Mouse (Mus musculus) CH12.LX (cell line): ENCODE results near the gene Bsn. TPM values are rescaled to one million over a fixed set of nuclear protein-coding genes. Genes with fewer than 3 reads are reported as not detected.

Experiments used
- DNase-seq: peaks from one replicate; pipeline ENCODE4 v3.0.0-alpha.2; 2013; ENCODE audit errors: extremely low read depth
- H3K27ac ChIP-seq: 2 replicates; pipeline ENCODE4 v1.5.1; 2012; ENCODE audit warnings: low read depth, mild to moderate bottlenecking, control low read depth, moderate library complexity; ENCODE audit not compliant: insufficient read depth
- H3K27me3 ChIP-seq: replicated peaks from 2 replicates; pipeline ENCODE3; 2012; ENCODE audit warnings: inconsistent platforms
- H3K36me3 ChIP-seq, 2 experiments: replicated peaks in 1 of 2; 2 replicates each; pipeline versions ENCODE3 to v1.6.1; 2012; ENCODE audit warnings: inconsistent platforms in 1 of 2, low read length in 1 of 2, mild to moderate bottlenecking in 1 of 2, mixed read lengths in 1 of 2, moderate library complexity in 1 of 2; ENCODE audit not compliant: control insufficient read depth in 1 of 2, insufficient read depth in 1 of 2
- H3K4me1 ChIP-seq, 2 experiments: 2 replicates each; pipeline ENCODE4 v1.6.1; 2012; ENCODE audit warnings: inconsistent platforms in 1 of 2, moderate library complexity in 1 of 2; ENCODE audit not compliant: insufficient read depth in 2 of 2, control insufficient read depth in 1 of 2
- H3K4me2 ChIP-seq: 2 replicates; pipeline ENCODE4 v1.6.1; 2012; ENCODE audit warnings: low read depth, mild to moderate bottlenecking, control low read depth; ENCODE audit not compliant: poor library complexity, insufficient read depth, severe bottlenecking
- H3K4me3 ChIP-seq, 3 experiments: fragments of 150-350 bp in 1 of 3; sonication (generic) in 1 of 3; replicated peaks in 1 of 3; 2 replicates each; pipeline versions ENCODE3 to v1.5.1; 2011 to 2012; ENCODE audit warnings: low read depth in 2 of 3, low read length in 2 of 3, mild to moderate bottlenecking in 2 of 3, moderate library complexity in 2 of 3, control low read depth in 1 of 3, improper control_type of control experiment in 1 of 3, inconsistent platforms in 1 of 3, mixed read lengths in 1 of 3; ENCODE audit not compliant: poor library complexity in 1 of 3
- H3K79me2 ChIP-seq: replicated peaks from 2 replicates; pipeline ENCODE4 v1.6.1; 2012; ENCODE audit warnings: mild to moderate bottlenecking, moderate library complexity; ENCODE audit not compliant: control insufficient read depth, poor library complexity, insufficient read depth, severe bottlenecking; ENCODE audit errors: extremely low read depth
- H3K9ac ChIP-seq: 2 replicates; pipeline ENCODE4 v1.6.1; 2012; ENCODE audit warnings: low read depth, mild to moderate bottlenecking, control low read depth, moderate library complexity; ENCODE audit not compliant: insufficient read depth
- H3K9me3 ChIP-seq: replicated peaks from 2 replicates; pipeline ENCODE3; 2012; ENCODE audit warnings: low read length, inconsistent platforms, mixed read lengths
- CHD1 ChIP-seq: IDR thresholded peaks from 2 replicates; pipeline ENCODE4 v1.6.1; 2012; ENCODE audit warnings: low read depth, low read length, improper control_type of control experiment, inconsistent platforms
- CHD2 ChIP-seq: IDR thresholded peaks from 2 replicates; pipeline ENCODE4 v1.6.1; 2011; ENCODE audit warnings: low read length, improper control_type of control experiment
- CTCF ChIP-seq, 2 experiments: IDR thresholded peaks in 1 of 2; conservative IDR thresholded peaks in 1 of 2; 2 replicates each; pipeline ENCODE4 v1.5.1; 2011 to 2012; ENCODE audit warnings: low read depth in 2 of 2, low read length in 2 of 2, improper control_type of control experiment in 1 of 2, inconsistent platforms in 1 of 2, mild to moderate bottlenecking in 1 of 2, moderate library complexity in 1 of 2
- EP300 ChIP-seq: IDR thresholded peaks from 2 replicates; pipeline ENCODE4 v1.6.1; 2011; ENCODE audit warnings: low read length, improper control_type of control experiment
- IRF4 ChIP-seq: IDR thresholded peaks from 2 replicates; pipeline ENCODE4 v1.6.1; 2014; ENCODE audit warnings: low read depth, mild to moderate bottlenecking, inconsistent platforms, low read length, improper control_type of control experiment
- JUN ChIP-seq: IDR thresholded peaks from 2 replicates; pipeline ENCODE4 v1.6.1; 2011; ENCODE audit warnings: low read depth, mild to moderate bottlenecking, low read length, improper control_type of control experiment, moderate library complexity; ENCODE audit not compliant: insufficient read depth
- KAT2A ChIP-seq: IDR thresholded peaks from 2 replicates; pipeline ENCODE4 v1.6.1; 2012; ENCODE audit warnings: low read length, improper control_type of control experiment, inconsistent platforms; ENCODE audit not compliant: insufficient replicate concordance
- MAFK ChIP-seq: IDR thresholded peaks from 2 replicates; pipeline ENCODE4 v1.6.1; 2011; ENCODE audit warnings: low read length, improper control_type of control experiment; ENCODE audit not compliant: insufficient replicate concordance
- MAX ChIP-seq: IDR thresholded peaks from 2 replicates; pipeline ENCODE4 v1.6.1; 2011; ENCODE audit warnings: low read length, improper control_type of control experiment
- MEF2A ChIP-seq: IDR thresholded peaks from 2 replicates; pipeline ENCODE4 v1.6.1; 2014; ENCODE audit warnings: low read depth, mild to moderate bottlenecking, inconsistent platforms, low read length, improper control_type of control experiment, borderline replicate concordance
- MXI1 ChIP-seq: IDR thresholded peaks from 2 replicates; pipeline ENCODE4 v1.6.1; 2011; ENCODE audit warnings: mild to moderate bottlenecking, low read depth, low read length, improper control_type of control experiment
- NRF1 ChIP-seq: IDR thresholded peaks from 2 replicates; pipeline ENCODE4 v1.6.1; 2014; ENCODE audit warnings: low read depth, mild to moderate bottlenecking, inconsistent platforms, low read length, improper control_type of control experiment, moderate library complexity
- POLR2A ChIP-seq: IDR thresholded peaks from 2 replicates; pipeline ENCODE4 v1.6.1; 2011; ENCODE audit warnings: low read depth, mild to moderate bottlenecking, improper control_type of control experiment, low read length
- RCOR1 ChIP-seq: conservative IDR thresholded peaks from 2 replicates; pipeline ENCODE4 v1.6.1; 2012; ENCODE audit warnings: low read depth, mild to moderate bottlenecking, inconsistent platforms, low read length, improper control_type of control experiment
- SMC3 ChIP-seq: IDR thresholded peaks from 2 replicates; pipeline ENCODE4 v1.6.1; 2011; ENCODE audit warnings: low read depth, low read length, improper control_type of control experiment
- UBTF ChIP-seq: IDR thresholded peaks from 2 replicates; pipeline ENCODE4 v1.6.1; 2012; ENCODE audit warnings: low read depth, mild to moderate bottlenecking, inconsistent platforms, low read length, improper control_type of control experiment, moderate library complexity
- USF1 ChIP-seq: IDR thresholded peaks from 2 replicates; pipeline ENCODE4 v1.6.1; 2014; ENCODE audit warnings: low read depth, mild to moderate bottlenecking, inconsistent platforms, low read length, improper control_type of control experiment
- ZC3H11A ChIP-seq: IDR thresholded peaks from 2 replicates; pipeline ENCODE4 v1.6.1; 2012; ENCODE audit warnings: low read depth, mild to moderate bottlenecking, inconsistent platforms, low read length, improper control_type of control experiment
- ZKSCAN1 ChIP-seq: IDR thresholded peaks from 2 replicates; pipeline ENCODE4 v1.6.1; 2012; ENCODE audit warnings: low read depth, inconsistent platforms, low read length, improper control_type of control experiment, borderline replicate concordance
- ZMIZ1 ChIP-seq: IDR thresholded peaks from 2 replicates; pipeline ENCODE4 v1.6.1; 2012; ENCODE audit warnings: low read depth, mild to moderate bottlenecking, inconsistent platforms, low read length, improper control_type of control experiment
- dilution Hi-C: fragments of 300-500 bp; cut with MboI; formaldehyde crosslinking; loops from 2 replicates; pipeline ENCODE4 v1.14.3; 2020; ENCODE audit warnings: low sequenced_read_pairs; ENCODE audit not compliant: extremely low pct_unique_long_range_greater_than_20kb, extremely low pct_ligation_motif_present
- in situ Hi-C: fragments of 300-500 bp; cut with MboI; formaldehyde crosslinking; loops from 3 replicates; pipeline ENCODE4 v1.14.3; 2019; ENCODE audit warnings: low sequenced_read_pairs, low pct_ligation_motif_present, low pct_unique_long_range_greater_than_20kb, mixed read lengths
- polyA plus RNA-seq: library from polyadenylated mRNA; unstranded; fragments of >175 nt; gene quantifications from 2 replicates; pipeline ENCODE4 v1.2.1, GENCODE M21; 2012; ENCODE audit warnings: low read depth; ENCODE audit not compliant: insufficient read length
- total RNA-seq, 2 experiments: library from RNA; depleted of rRNA; stranded (reverse); fragments of 300-350 nt in 1 of 2; fragments of >200 nt in 1 of 2; gene quantifications; 2 replicates each; pipeline ENCODE4 v1.2.3; 2012 to 2014

Gene Bsn
- total and polyA plus RNA-seq, 3 experiments, result 3.6 to 7.8 (median 4.4) TPM

DNA sequence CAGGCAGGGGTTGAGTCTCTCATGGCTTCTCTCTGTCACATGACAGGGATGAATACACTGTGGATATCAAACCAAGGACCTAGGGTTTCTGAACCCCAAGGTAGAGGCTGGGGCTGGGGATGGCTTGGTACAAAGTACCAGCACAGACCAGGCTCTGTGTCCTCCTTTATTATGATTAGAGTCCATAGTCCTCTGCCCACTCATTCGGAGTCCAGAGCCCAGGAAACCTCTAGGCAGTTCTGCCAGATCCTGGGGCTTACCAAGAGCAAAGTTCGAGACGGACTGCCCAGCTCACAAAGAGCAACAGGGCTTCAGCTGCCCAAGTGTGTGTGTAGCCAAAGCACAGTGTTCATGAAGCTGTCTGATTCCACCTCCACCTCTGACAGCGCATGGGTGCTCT, 104.9 kb downstream of the Bsn start:
- Histone ChIP-seq H3K79me2 (no peaks in the 10 kb centered on the region), H3K4me1 (peaks cover 4 to 10% of the 10 kb centered on the region in 2 experiments), H3K27me3 (no peaks in the 10 kb centered on the region), H3K9ac (no peak overlapping the region), H3K4me3 (no peak overlapping the region), H3K9me3 (no peaks in the 10 kb centered on the region), H3K4me2 (no peak overlapping the region), H3K36me3 (peaks cover 91 to 93% of the 10 kb centered on the region in 2 experiments), H3K27ac (no peak overlapping the region)
- in situ Hi-C loops, result no loop called here
- no peak for DNase-seq
- dilution Hi-C loops, result no loop called here
- TF ChIP-seq ZKSCAN1 (no peak), KAT2A (no peak), POLR2A (peak; percentile 25; the same call in 1 of the 2 replicates), SMC3 (no peak), CHD2 (no peak)

- H3K36me3 ChIP-seq, result peaks cover 74 to 76% of the 10 kb centered on the region in 2 experiments
- no peak overlapping the region for H3K27ac ChIP-seq
- H3K4me3 ChIP-seq, result no peak overlapping the region
- dilution Hi-C loops (no loop called here), in situ Hi-C loops (no loop called here)
- no peaks in the 10 kb centered on the region for H3K27me3 ChIP-seq
- no peaks in the 10 kb centered on the region for H3K79me2 ChIP-seq
- H3K9me3 ChIP-seq, result no peaks in the 10 kb centered on the region
- peaks cover 8 to 19% of the 10 kb centered on the region in 2 experiments for H3K4me1 ChIP-seq
- no peak overlapping the region for H3K9ac ChIP-seq
- no peak overlapping the region for H3K4me2 ChIP-seq
- no peak for DNase-seq
- TF ChIP-seq CTCF (conservative IDR thresholded peaks at IDR 0.05 in 1 of 2, IDR thresholded peaks at IDR 0.05 in 1 of 2; ENCODE audit: low read depth in 2 of 2, low read length in 2 of 2) (no peak), ZMIZ1 (no peak), ZC3H11A (no peak), USF1 (no peak), NRF1 (no peak), EP300 (no peak), RCOR1 (no peak), MAFK (no peak), CHD1 (no peak), IRF4 (no peak), MXI1 (no peak), JUN (no peak), MAX (no peak), ZKSCAN1 (no peak), UBTF (no peak), MEF2A (no peak)
Observed at GRCm38 (mm10) chr9:108083561-108083960, 106.6 kb downstream of the Bsn start.
